Mouse (Mus musculus) adrenal gland, postnatal 10 days (tissue): Measurements from ENCODE around the gene Tbx6. TPM values are rescaled to one million over a fixed set of nuclear protein-coding genes. Genes with fewer than 3 reads are reported as not detected.

Source experiments
- DNase-seq: peaks from one replicate; pipeline ENCODE4 v3.0.0; 2021; ENCODE audit warnings: mixed read lengths
- total RNA-seq, 2 experiments: library from RNA; stranded (reverse); gene quantifications; 2 replicates each; pipeline ENCODE4 v1.2.3; 2021

Gene Tbx6
- total RNA-seq, 2 experiments from 2014 or later, result 0.60 to 1.2 TPM

DNA sequence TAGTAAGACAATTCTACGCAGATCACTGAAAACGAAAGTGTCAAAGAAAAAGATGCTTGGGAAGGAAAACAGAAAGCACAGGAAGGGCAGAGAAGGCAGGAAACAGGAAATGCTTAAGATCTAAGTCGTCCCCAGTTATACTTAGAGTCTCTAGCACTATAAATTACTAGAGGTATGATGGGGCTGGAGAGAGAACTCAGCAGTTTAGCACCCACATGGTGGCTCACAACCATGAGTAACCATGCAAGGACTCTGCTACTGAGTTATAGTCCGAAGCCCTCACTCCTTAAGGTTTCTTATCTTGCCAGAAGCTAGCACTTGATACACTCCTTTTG is 13.0 kb downstream of the Tbx6 start:
- DNase-seq, result no peak

DNA sequence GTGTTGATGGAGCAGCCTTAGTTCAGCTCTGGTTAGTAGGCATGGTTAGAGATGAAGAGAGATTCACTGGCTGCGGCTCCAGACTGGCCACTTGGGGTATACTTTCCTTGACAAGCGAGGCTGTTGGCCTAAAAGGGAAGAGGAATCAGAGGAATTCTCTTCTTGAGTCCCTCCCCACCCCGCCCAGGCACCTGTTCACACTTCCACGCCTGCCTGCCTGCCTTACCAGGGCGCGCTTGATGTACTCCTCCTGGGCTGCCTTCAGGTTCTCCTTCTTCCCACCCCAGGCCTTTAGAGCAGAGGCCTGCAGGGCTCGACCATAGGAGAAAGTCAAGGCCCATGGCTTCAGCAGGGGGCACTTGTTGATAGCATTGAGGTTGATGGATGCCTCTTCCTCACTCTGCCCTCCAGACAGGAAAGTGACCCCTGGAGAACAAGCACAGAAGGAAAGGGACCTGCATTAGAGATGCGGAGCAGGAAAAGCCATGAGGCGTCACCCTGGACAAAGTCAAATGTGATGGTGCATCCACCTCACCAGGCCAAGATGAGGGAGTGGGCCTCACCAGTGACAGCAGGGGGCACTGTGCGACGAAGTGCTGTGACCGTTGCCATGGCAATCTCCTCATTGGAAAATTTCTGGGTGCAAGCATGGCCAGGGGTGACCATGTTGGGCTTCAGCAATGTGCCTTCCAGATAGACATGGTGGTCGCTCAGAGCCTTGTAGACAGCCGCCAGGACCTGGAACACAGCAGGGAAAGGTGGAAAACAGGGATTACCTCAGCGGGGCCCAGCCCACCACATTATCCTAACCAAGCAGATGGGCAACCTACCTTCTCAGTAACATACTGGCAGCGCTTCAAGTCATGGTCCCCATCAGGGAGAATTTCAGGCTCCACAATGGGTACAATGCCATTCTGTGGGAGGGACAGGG is 14.4 kb downstream of the Tbx6 start:
- no peak for DNase-seq

DNA sequence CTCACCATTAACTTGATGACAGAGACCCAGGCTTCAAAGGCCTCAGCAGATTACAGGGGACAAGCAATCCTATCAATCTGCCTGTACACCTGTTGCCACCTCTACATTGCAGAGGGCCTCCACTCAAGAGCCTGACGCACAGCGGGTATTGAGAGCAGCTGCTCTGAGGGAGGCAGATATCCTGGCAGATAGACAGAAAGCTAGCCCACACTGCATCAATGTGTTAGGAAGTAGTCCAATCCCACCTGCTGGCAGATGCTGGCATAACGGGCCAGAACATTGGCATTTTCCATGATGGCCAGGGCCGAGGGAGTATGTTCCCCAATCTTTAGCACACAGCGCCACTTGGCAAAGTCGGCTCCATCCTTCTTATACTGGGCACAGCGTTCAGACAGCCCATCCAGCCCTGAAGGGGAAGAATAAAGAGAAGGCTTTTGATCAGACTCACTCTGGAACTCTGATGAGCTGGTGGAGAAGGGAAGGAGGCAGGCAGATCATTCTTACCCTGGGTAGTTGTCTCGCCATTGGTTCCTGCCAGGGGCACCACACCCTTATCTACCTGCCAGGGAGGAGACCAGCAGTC is 15.2 kb downstream of the Tbx6 start:
- no peak for DNase-seq

DNA sequence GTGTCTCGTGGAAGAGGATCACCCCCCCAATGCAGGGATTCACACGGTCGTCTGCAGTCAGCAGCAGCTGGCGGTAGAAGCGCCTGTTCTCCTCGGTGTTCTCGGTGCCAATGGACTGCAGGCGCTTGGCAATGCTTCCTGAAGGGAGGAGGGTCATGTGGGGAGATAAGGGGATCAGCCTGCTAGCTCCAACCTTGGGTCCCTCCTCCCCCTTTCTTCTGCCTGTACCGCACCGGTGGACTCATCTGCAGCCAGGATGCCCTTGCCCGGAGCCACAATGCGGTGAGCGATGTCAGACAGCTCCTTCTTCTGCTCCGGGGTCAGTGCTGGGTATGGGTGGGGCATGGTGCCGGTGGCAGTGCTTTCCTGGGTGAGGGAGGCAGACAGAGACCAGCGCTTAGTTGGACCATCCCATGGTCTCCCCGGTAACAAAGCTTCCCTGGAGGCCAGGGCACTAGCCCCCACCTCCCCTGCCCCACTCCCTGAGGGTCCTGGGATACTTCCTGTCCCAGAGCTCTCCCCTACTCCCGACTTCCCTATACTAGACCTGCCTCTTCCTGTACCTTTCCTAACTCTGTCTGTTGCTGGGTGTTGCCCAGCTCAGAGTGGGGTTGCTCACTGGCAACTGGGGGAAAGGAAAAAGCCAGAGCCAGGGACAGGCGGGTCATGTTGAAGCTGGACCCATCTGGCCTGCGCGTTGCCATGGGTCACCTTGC is 16.3 kb downstream of the Tbx6 start, which contains the start of gene Fam57b:
Fam57b (plus strand) TSS at position 258 of the 716 bp plus-strand sequence.
- peak; percentile 75 for DNase-seq

DNA sequence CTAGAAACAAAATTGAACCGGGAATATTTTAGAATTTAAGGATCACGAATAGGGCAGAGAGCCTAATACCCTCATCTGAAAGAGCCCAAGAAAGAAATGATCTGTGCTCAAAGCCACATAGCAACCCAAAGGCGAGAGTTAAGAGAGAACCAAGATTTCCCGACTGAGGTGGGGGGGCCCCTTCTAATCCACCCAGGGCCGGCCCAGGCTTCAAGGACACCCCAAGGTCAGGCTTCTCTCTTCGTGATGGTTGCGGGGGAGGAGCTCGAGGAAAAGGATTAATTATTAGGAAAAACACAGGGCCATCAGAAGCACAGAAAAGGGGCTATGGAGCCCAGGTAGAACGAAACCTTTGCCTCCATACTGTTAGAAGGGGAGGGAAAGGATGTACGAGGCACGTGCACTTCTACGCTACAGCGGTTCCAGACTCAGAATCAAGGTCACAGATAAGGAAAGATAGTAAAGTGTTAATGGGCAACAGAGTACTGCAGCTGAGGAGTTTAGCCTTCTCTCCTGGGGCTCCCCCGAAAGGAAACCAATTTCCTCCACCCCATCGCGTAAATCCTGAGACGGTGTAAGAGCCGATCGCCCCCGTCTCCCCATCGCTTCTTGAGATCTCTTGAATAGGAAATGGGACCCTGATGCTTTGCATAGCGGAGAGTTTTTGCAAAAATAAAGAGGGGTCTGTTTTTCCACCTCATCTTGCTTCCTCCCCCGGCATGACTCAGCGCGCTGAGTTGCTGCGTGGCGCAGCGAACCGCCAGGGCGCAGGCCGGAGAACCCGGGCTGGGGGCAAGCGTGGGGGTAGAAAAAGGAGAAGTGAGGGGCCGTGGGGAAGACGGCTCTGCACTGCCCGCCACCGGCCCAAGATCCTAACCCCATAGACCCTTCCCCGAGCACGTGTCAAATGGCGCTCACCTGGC is 17.1 kb downstream of the Tbx6 start:
- peak; percentile 71 for DNase-seq

DNA sequence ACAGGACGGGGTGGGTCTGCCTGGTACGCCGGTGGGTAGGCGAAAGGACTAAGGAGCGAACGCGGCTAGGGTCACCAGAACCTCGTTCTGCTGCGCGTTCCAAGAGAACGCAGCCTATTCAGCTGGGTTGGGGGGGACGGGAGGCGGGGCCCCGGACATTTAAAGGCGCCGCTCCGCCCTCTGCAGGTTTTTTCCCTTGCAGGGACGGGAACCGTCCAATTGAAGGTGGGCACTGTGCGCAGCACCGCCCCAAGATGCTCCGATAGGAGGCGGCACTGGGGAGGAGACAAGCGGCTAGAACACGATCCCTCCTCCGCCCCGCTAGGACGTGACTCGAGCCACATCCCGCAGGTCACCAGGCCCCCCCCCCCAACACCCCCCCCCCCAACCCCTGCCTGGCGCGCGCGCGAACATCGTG is 17.8 kb downstream of the Tbx6 start:
- peak; percentile 98 for DNase-seq

DNA sequence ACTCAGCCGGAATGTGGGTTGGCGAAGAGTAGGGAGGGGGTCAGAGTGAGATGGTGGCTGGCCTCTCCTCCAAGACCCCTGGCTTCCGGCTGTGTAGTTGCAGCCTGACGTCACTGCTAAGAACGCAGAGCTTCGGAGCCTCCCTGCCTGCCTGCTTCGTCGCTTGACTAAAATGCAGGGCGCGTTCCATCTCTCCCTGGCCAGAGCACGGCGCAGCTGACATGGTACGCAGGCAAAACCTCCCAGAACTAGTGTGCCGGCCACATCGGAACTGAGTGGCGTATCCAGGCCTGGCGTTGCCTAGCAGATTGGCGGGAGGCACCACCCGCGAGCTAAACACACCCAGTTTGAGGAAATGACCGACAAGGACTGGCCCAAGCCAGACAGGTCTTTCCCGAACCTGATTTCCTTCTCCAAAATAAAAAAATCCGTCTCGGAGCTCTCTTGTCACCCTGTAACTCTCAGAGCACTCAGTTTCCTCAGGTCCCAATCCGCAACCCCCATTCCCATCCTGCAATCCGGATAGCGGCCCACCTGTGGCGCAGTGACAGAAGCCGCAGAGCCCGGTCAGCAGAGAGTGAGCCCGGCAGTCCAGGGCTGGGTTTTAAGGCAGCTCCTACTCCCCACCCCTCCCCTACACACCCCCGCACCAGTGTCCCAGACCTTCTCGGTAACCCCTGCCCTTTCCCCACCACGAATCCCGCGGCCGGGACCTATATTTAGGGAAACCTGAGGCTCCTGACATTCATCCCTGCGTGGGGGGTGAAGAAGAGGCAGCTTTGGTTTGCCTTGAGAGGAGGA is 18.4 kb downstream of the Tbx6 start:
- peak; percentile 59 for DNase-seq

DNA sequence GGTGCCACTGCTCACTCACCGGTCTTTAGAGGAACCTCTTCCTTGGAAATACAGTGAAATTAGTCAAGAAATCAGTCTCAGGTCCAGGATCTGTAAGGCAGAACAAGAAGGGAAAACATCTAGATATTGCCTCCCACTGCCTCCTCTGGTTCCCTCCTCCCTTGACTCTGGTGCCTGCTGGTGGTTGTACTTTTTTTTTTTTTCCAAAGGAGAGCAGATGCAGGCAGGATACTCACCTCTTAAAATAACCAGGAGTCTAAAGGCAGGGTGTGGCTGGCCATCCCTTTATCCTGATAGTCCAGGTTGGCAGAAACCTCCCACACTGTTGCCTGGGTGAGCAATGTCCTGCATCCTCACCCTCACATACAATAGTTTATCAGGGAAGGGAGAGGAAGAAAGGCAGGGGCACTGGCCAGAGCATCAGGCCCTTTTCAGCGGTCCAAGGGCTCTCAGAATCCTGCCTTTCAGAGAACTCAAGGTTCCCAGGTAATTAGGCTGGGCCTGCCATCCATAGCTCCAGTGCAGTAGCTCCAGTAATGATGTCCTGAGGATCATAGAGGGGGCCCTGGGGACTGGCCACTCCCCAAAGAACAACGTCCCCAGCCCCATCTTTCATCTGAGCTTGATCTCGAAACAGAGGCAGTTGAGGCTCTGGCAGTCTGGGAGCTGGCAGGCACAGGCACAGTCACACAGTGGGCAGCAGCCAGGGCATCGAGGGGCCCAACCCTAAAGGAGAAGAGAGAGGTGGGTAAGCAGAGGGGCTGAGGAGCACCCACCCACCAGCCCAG is 19.2 kb downstream of the Tbx6 start:
- no peak for DNase-seq

DNA sequence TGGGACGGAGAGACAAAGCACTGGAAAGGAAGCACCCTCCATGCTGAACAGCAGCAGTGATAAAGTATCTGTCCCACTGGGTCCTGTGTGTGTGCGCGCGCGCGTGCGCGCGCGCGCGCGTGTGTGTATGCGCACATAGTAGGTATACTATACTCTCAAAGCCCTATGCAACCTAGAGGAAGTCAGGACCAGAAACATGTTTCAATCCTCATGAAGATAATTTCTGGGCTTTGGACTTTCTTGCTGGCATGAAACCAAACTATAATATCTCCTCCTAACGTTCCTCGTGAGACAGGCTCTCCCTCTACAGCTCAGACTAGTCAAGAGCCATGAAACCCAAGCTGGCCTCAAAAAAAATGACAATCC is 19.8 kb downstream of the Tbx6 start:
- no peak for DNase-seq

DNA sequence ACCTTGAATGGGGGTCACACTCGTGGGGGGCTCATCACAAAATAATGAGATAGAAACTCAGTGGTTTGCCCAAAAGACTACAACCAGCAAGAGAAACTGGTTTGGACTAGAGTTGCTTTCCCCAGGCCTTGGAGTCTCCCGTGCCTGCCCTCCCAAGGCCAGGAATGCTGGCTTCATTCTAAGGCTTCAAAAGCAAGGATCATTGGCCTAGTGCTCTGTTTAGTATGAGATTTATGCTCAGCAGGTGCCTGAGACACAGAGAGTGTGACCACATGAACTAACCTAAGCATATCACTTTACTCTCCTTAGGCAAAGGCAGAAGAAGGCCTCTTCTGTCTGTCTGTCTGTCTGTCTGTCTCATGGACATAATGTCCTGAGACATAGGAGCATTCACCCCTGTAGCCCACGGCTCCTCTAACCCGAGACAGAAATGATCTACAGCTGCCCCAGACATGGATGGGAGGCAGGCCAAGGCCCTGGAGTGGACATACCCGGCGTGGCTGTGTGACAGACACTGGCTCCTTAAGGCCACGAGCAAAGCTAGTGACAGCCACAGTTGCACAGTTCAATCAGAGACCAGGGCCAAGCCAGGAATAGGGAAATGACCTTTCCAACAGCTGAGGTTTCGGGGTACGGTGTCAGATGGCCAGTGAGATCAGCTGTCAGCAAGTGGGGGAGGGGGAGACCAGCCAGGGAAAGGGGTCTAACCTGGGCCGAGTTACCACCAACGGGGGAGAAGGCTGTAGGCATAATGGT is 21.0 kb downstream of the Tbx6 start:
- peak; percentile 59 for DNase-seq

DNA sequence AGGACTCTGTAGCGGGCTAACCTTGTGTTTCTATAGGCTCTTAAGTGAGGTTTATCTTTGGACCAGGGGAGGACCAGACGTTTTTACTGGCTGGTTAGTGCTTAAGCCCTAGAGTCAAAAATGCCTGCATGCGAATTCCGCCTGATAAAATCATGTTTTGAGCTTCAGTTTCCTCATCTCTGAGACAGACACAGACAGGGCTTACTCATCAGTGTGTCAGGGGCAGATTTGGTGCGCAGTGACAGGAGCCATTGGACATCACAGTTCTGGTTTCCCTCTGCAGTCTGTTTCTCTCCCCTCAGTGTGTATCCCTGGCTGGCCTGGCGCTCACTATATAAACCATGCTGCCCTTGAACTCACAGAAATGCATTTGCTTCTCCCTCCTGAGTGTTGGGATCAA is 21.9 kb downstream of the Tbx6 start:
- DNase-seq, result no peak

DNA sequence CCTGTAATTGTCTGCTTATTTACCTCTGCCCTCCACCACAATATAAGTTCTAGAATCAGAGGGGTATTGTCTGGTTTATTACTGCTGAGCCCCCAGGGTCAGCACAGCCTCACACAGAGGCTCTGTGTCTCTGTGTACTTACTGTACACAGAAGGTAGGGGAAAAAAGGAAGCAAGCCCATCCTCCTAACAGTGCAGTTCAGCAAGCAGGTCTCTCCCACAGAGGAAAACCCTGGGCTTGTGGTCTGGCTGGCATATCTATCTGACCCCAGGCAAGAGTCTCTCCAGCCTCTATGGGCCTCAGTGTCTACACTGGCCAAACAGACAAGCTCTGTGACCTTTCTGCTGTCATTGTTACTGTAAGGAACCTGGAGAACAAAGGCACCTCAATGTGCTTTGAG is 22.5 kb downstream of the Tbx6 start:
- DNase-seq, result no peak

DNA sequence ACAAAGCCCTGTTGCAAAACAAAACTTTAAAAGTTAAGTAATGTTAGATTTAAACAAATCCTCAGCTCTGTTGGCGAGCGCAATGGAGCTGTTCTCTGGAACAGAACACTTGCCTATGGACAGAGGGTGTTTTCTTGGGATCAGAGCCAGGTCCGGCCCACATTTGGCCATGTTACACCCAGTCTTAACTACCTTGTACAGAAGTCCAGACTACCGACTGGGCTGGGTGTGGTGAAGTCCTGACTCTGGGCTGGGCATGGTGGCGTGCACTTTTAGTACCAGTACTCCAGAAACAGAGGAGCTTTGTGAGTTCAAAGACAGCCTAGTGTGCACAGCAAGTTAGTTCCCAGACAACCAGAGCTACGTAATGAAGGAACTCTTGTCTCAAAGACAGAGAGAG is 25.7 kb downstream of the Tbx6 start:
- peak; percentile 73 for DNase-seq

DNA sequence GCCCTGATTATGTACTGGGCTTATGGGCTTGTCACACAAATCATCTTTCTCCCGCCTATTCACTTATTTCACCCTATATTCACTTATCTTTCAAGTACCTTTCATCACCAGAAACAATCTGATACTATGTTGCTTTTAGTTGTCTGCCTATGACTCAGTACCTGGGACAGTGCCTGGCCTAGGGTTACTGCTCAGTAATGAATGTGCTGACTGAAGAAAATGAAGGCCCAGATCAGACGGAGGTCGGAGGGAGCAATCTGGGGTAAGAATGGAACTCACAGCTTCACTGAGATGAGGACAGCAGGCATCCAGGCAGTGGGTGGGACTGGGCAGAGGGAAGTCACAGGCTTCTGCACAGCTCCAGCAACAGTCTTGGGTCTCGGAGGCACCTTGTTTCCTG is 26.1 kb downstream of the Tbx6 start:
- no peak for DNase-seq

DNA sequence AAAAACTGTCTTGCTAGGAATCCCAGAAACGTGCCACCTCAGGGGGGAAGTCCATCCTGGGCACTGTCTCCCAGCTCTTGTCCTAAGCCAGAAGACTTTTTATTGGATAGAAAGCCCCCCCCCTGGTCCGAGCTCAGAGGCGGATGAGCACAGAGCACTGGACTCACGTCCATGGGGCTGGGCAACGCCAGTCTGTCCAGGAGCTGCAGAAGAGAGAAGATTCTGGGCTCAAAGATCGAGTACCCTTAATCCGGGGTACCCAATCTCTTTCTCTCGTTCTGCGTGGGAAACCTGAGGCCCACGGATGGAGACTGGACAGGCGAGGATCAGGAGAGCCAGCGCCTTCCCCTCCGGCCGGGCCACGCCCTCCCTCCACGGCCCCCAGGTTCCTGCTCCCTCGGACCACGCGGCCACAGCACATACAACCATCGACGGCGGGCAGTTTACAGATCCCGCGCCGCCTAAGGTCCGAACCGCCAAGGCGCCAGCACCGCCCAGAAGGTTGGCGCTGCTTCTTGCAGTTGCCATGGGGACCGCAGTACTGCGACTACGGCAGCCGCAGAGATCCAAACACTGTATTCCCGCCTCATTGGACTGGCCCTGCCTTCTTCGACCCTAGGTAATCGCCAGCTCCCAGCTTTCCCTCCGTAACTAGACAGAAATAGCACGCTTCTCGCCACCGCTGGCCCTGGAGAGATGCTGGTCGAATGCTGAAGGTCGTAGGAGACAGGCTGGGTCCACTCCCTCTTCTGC is 27.6 kb downstream of the Tbx6 start:
- DNase-seq, result peak; percentile 94

DNA sequence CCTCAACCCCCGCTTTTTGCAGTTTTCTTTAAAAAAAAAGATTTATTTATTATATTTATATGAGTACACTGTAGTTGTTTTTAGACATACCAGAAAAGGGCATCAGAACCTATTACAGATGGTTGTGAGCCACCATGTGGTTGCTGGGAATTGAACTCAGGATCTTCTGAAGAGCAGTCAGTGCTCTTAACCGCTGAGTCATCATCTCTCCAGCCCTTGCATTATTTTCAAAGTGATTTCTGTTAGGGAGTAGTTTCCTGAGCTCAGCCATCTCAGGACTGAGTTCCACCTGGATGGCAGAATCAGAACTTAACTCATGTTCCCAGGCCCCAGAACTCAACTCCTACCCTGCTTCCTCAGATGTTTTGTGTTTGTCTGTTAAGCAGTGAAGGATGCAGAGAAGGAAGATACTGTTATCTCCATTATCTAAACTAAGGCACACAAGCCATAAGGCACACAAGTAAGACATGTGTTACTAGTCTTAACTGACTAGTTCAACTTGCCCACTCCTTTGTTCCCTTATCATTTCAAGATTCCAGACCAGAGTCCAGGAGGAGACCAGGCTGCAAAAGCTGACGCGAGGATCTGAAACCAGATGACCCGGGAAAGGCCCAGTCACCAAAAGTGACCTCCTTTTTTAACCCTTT is 28.6 kb downstream of the Tbx6 start:
- no peak for DNase-seq

DNA sequence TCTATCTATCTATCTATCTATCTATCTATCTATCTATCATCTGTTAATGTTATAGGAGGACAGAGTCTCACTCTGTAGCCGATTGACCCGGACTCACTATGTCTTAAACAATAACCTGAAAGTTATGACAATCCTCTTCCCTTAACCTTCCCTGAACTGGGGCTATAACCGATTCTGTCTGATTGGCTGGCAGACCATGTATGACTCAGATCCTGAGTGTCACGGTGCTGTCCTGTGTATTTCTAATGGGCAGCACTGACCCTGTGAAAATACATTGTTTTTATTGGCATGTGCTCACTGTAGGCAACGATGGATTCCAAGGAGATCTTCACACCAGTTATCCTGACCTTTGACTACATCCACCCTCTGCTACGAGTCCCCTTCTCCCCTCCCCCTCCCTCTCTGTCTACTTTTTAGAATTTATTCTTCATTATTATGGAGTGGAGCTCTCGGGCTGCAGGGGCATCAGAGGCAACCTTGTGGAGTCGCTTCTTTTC is 34.5 kb downstream of the Tbx6 start:
- DNase-seq, result no peak

DNA sequence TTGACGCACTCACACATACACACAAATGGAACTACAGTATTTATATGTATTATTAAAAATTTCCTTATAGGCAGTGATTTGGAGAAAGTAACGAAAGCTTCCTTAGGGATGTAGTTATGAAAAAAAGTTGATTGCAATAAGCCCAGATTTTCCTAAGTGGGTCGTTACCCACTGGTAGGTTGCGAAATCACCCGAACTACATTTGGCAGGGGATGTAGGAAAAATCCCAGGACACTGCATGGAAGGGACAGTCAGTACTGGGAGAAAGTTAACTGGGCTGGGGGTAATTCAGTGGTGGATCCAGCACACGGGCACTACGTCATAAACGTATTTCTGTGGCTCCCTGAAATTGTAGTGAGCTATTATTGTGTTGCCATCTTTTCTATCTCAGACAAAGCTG is 35.2 kb downstream of the Tbx6 start:
- DNase-seq, result peak; percentile 58
